Mouse (Mus musculus) neural tube, embryonic 15.5 days (tissue): Measurements from ENCODE around the gene Muc2. TPM values are rescaled to one million over a fixed set of nuclear protein-coding genes. Genes with fewer than 3 reads are reported as not detected.

Experiments used
- ATAC-seq: fragments of 200-750 bp; cut with Nextera tagmentation; 2 replicates; pipeline ENCODE4 v1.8.0; 2017; ENCODE audit warnings: mild to moderate bottlenecking, moderate TSS enrichment, moderate library complexity; ENCODE audit not compliant: low FRiP score
- H3K27ac ChIP-seq: fragments of 300-500 bp; sonication (generic); replicated peaks from 2 replicates; pipeline ENCODE4 v1.5.1; 2015; ENCODE audit warnings: mild to moderate bottlenecking, inconsistent platforms
- H3K27me3 ChIP-seq: fragments of 300-500 bp; sonication (generic); replicated peaks from 2 replicates; pipeline ENCODE4 v1.6.1; 2015; ENCODE audit warnings: inconsistent platforms
- H3K36me3 ChIP-seq: fragments of 300-500 bp; sonication (generic); 2 replicates; pipeline ENCODE4 v1.6.1; 2015; ENCODE audit warnings: inconsistent platforms
- H3K4me1 ChIP-seq: fragments of 300-500 bp; sonication (generic); 2 replicates; pipeline ENCODE4 v1.6.1; 2015; ENCODE audit warnings: inconsistent platforms
- H3K4me2 ChIP-seq: fragments of 300-500 bp; sonication (generic); 2 replicates; pipeline ENCODE4 v1.6.1; 2015; ENCODE audit warnings: inconsistent platforms, mild to moderate bottlenecking, moderate library complexity
- H3K4me3 ChIP-seq: fragments of 300-500 bp; sonication (generic); replicated peaks from 2 replicates; pipeline ENCODE4 v1.5.1; 2015; ENCODE audit warnings: mild to moderate bottlenecking, inconsistent platforms
- H3K9ac ChIP-seq: fragments of 300-500 bp; sonication (generic); replicated peaks from 2 replicates; pipeline ENCODE4 v1.6.1; 2015; ENCODE audit warnings: mild to moderate bottlenecking, inconsistent platforms
- H3K9me3 ChIP-seq: fragments of 300-500 bp; sonication (generic); replicated peaks from 2 replicates; pipeline ENCODE4 v1.6.1; 2016; ENCODE audit warnings: inconsistent platforms
- WGBS: fragments of 180-500 bp; shearing (Covaris S2); methylation state at CpG from one replicate; pipeline ENCODE4 v1.1.7; 2015; ENCODE audit warnings: mixed read lengths; 5-methylcytosine and 5-hydroxymethylcytosine counted together
- polyA plus RNA-seq: library from polyadenylated mRNA; unstranded; fragments of >200 nt; fragmentation: Nextera tagmentation; extraction: Ambion mirVana; gene quantifications from 2 replicates; pipeline ENCODE4 v1.2.1, GENCODE M21; 2015

The Muc2 gene
- polyA plus RNA-seq, 1 experiment from 2014 or later: 0.35 TPM

- Histone ChIP-seq H3K4me1 (no peaks in the 10 kb centered on the region), H3K36me3 (no peaks in the 10 kb centered on the region), H3K27ac (no peak overlapping the region), H3K9me3 (no peaks in the 10 kb centered on the region), H3K9ac (no peak overlapping the region), H3K27me3 (no peaks in the 10 kb centered on the region), H3K4me2 (no peak overlapping the region), H3K4me3 (no peak overlapping the region)
- no peak for ATAC-seq
- 89% methylated on average over 5 of the region's 5 CpGs for WGBS
Measured at GRCm38 (mm10) chr7:141671626-141672291, 18.4 kb upstream of the Muc2 start.

- 87% methylated on average over 4 of the region's 4 CpGs for WGBS
- no peak overlapping the region for H3K4me3 ChIP-seq
- no peaks in the 10 kb centered on the region for H3K4me1 ChIP-seq
- H3K27ac ChIP-seq: no peak overlapping the region
- no peaks in the 10 kb centered on the region for H3K36me3 ChIP-seq
- H3K9ac ChIP-seq: no peak overlapping the region
- no peaks in the 10 kb centered on the region for H3K9me3 ChIP-seq
- no peak overlapping the region for H3K4me2 ChIP-seq
- no peak for ATAC-seq
- H3K27me3 ChIP-seq: no peaks in the 10 kb centered on the region
Measured at GRCm38 (mm10) chr7:141678922-141679321, 11.2 kb upstream of the Muc2 start.

GRCm38 (mm10) chr7:141687330-141687729, 2.8 kb upstream of the Muc2 start:
- Histone ChIP-seq H3K4me1 (0 out of 2 replicates have a peak, but pooled peaks cover 3% of the 10 kb centered on the region), H3K4me3 (no peak overlapping the region), H3K27me3 (no peaks in the 10 kb centered on the region), H3K9me3 (no peaks in the 10 kb centered on the region), H3K36me3 (no peaks in the 10 kb centered on the region), H3K4me2 (no peak overlapping the region), H3K9ac (no peak overlapping the region), H3K27ac (no peak overlapping the region)
- no peak for ATAC-seq
- WGBS: 49% methylated on average over 10 of the region's 10 CpGs

- H3K9me3 ChIP-seq: no peaks in the 10 kb centered on the region
- 0 out of 2 replicates have a peak overlapping the region, but pooled peaks have one; percentile 8 for H3K4me3 ChIP-seq
- no peaks in the 10 kb centered on the region for H3K36me3 ChIP-seq
- no peak overlapping the region for H3K27ac ChIP-seq
- no peaks in the 10 kb centered on the region for H3K4me1 ChIP-seq
- WGBS: 51% methylated on average over 30 of the region's 30 CpGs
- H3K4me2 ChIP-seq: peak overlapping the region; percentile 44
- H3K27me3 ChIP-seq: no peaks in the 10 kb centered on the region
- no peak overlapping the region for H3K9ac ChIP-seq
- ATAC-seq: no peak
Measured at GRCm38 (mm10) chr7:141693591-141694273, 3.6 kb downstream of the Muc2 start.

GRCm38 (mm10) chr7:141694274-141694639, 4.1 kb downstream of the Muc2 start:
- 86% methylated on average over 5 of the region's 5 CpGs for WGBS
- Histone ChIP-seq H3K9me3 (no peaks in the 10 kb centered on the region), H3K4me2 (no peak overlapping the region), H3K4me1 (no peaks in the 10 kb centered on the region), H3K36me3 (no peaks in the 10 kb centered on the region), H3K27me3 (no peaks in the 10 kb centered on the region), H3K4me3 (no peak overlapping the region), H3K9ac (no peak overlapping the region), H3K27ac (no peak overlapping the region)
- no peak for ATAC-seq

GRCm38 (mm10) chr7:141696538-141696937, 6.4 kb downstream of the Muc2 start:
- no peak overlapping the region for H3K9ac ChIP-seq
- no peaks in the 10 kb centered on the region for H3K36me3 ChIP-seq
- no peaks in the 10 kb centered on the region for H3K9me3 ChIP-seq
- ATAC-seq: no peak
- no peak overlapping the region for H3K4me2 ChIP-seq
- no peak overlapping the region for H3K27ac ChIP-seq
- no peaks in the 10 kb centered on the region for H3K27me3 ChIP-seq
- no peak overlapping the region for H3K4me3 ChIP-seq
- 86% methylated on average over 13 of the region's 13 CpGs for WGBS
- no peaks in the 10 kb centered on the region for H3K4me1 ChIP-seq

GRCm38 (mm10) chr7:141699556-141700220, 9.5 kb downstream of the Muc2 start:
- H3K4me3 ChIP-seq: no peak overlapping the region
- ATAC-seq: no peak
- WGBS: 87% methylated on average over 8 of the region's 8 CpGs
- no peak overlapping the region for H3K4me2 ChIP-seq
- H3K9ac ChIP-seq: no peak overlapping the region
- no peaks in the 10 kb centered on the region for H3K9me3 ChIP-seq
- H3K27ac ChIP-seq: no peak overlapping the region
- no peaks in the 10 kb centered on the region for H3K27me3 ChIP-seq
- H3K4me1 ChIP-seq: no peaks in the 10 kb centered on the region
- H3K36me3 ChIP-seq: no peaks in the 10 kb centered on the region

GRCm38 (mm10) chr7:141747451-141748100, 57.4 kb downstream of the Muc2 start:
- Histone ChIP-seq H3K9ac (no peak overlapping the region), H3K36me3 (no peaks in the 10 kb centered on the region), H3K4me1 (no peaks in the 10 kb centered on the region), H3K4me3 (no peak overlapping the region), H3K9me3 (no peaks in the 10 kb centered on the region), H3K4me2 (no peak overlapping the region), H3K27ac (no peak overlapping the region), H3K27me3 (no peaks in the 10 kb centered on the region)
- 89% methylated on average over 7 of the region's 7 CpGs for WGBS
- ATAC-seq: no peak

- Histone ChIP-seq H3K9me3 (no peaks in the 10 kb centered on the region), H3K36me3 (no peaks in the 10 kb centered on the region), H3K27me3 (no peaks in the 10 kb centered on the region), H3K9ac (no peak overlapping the region), H3K27ac (no peak overlapping the region), H3K4me1 (no peaks in the 10 kb centered on the region), H3K4me2 (no peak overlapping the region), H3K4me3 (no peak overlapping the region)
- no peak for ATAC-seq
- 84% methylated on average over 6 of the region's 6 CpGs for WGBS
Measured at GRCm38 (mm10) chr7:141752513-141752912, 62.4 kb downstream of the Muc2 start.

- Histone ChIP-seq H3K36me3 (no peaks in the 10 kb centered on the region), H3K4me1 (no peaks in the 10 kb centered on the region), H3K27me3 (no peaks in the 10 kb centered on the region), H3K9ac (no peak overlapping the region), H3K9me3 (no peaks in the 10 kb centered on the region), H3K27ac (no peak overlapping the region), H3K4me3 (no peak overlapping the region), H3K4me2 (no peak overlapping the region)
- ATAC-seq: no peak
- WGBS: 58% methylated on average over 4 of the region's 4 CpGs
Measured at GRCm38 (mm10) chr7:141755831-141756230, 65.7 kb downstream of the Muc2 start.

GRCm38 (mm10) chr7:141758291-141758690, 68.2 kb downstream of the Muc2 start:
- Histone ChIP-seq H3K9ac (no peak overlapping the region), H3K27me3 (no peaks in the 10 kb centered on the region), H3K27ac (no peak overlapping the region), H3K4me3 (no peak overlapping the region), H3K4me2 (no peak overlapping the region), H3K36me3 (no peaks in the 10 kb centered on the region), H3K4me1 (no peaks in the 10 kb centered on the region), H3K9me3 (no peaks in the 10 kb centered on the region)
- no peak for ATAC-seq
- 84% methylated on average over 4 of the region's 4 CpGs for whole genome bisulfite sequencing
